Mouse (Mus musculus) forebrain, embryonic 11.5 days (tissue): ENCODE results near the gene Tex22. TPM values are rescaled to one million over a fixed set of nuclear protein-coding genes. Genes with fewer than 3 reads are reported as not detected.

Experiments used
- ATAC-seq: fragments of 200-750 bp; cut with Nextera tagmentation; replicated peaks from 2 replicates; pipeline ENCODE4 v1.8.0; 2017; ENCODE audit warnings: moderate TSS enrichment; ENCODE audit not compliant: low FRiP score
- DNase-seq: peaks from one replicate; pipeline ENCODE4 v3.0.0-alpha.2; 2017; ENCODE audit warnings: low spot score
- H3K27ac ChIP-seq: fragments of 300-500 bp; sonication (generic); 2 replicates; pipeline ENCODE4 v1.5.1; 2014; ENCODE audit warnings: low read depth, low read length
- H3K27me3 ChIP-seq: fragments of 300-500 bp; sonication (generic); 2 replicates; pipeline ENCODE4 v1.6.1; 2014; ENCODE audit warnings: mild to moderate bottlenecking, low read length, mixed read lengths; ENCODE audit not compliant: control insufficient read depth, insufficient read depth
- H3K36me3 ChIP-seq: fragments of 300-500 bp; sonication (generic); 2 replicates; pipeline ENCODE4 v1.6.1; 2014; ENCODE audit warnings: mild to moderate bottlenecking, low read length, moderate library complexity, mixed read lengths; ENCODE audit not compliant: control insufficient read depth, insufficient read depth
- H3K4me1 ChIP-seq: fragments of 300-500 bp; sonication (generic); replicated peaks from 2 replicates; pipeline ENCODE4 v1.6.1; 2014; ENCODE audit warnings: low read length, mixed read lengths; ENCODE audit not compliant: control insufficient read depth, insufficient read depth
- H3K4me2 ChIP-seq: fragments of 300-500 bp; sonication (generic); 2 replicates; pipeline ENCODE4 v1.6.1; 2014; ENCODE audit warnings: low read depth, mild to moderate bottlenecking, low read length, moderate library complexity, mixed read lengths; ENCODE audit not compliant: severe bottlenecking
- H3K4me3 ChIP-seq: fragments of 300-500 bp; sonication (generic); 2 replicates; pipeline ENCODE4 v1.5.1; 2014; ENCODE audit warnings: low read depth, low read length
- H3K9ac ChIP-seq: fragments of 300-500 bp; sonication (generic); 2 replicates; pipeline ENCODE4 v1.6.1; 2014; ENCODE audit warnings: low read length
- H3K9me3 ChIP-seq: fragments of 300-500 bp; sonication (generic); 2 replicates; pipeline ENCODE4 v1.6.1; 2016; ENCODE audit warnings: low read length, mixed read lengths; ENCODE audit not compliant: control insufficient read depth
- WGBS: fragments of 180-500 bp; shearing (Covaris S2); extraction: QIAGEN DNeasy Blood & Tissue Kit; methylation state at CpG from one replicate; pipeline ENCODE4 v1.1.7; 2014; 5-methylcytosine and 5-hydroxymethylcytosine counted together
- polyA plus RNA-seq: library from polyadenylated mRNA; unstranded; fragments of >200 nt; fragmentation: Nextera tagmentation; extraction: Ambion mirVana; gene quantifications from 2 replicates; pipeline ENCODE4 v1.2.1, GENCODE M21; 2014

Tex22 gene
- polyA plus RNA-seq, 1 experiment from 2014 or later = not detected

- WGBS = 90% methylated on average over 16 of the region's 16 CpGs
- Histone ChIP-seq H3K27me3 (no peaks in the 10 kb centered on the region), H3K4me1 (no peaks in the 10 kb centered on the region), H3K36me3 (peaks cover 14% of the 10 kb centered on the region), H3K27ac (no peak overlapping the region), H3K9ac (no peak overlapping the region), H3K9me3 (no peaks in the 10 kb centered on the region), H3K4me3 (no peak overlapping the region), H3K4me2 (no peak overlapping the region)
- no peak for ATAC-seq
- DNase-seq = no peak
These were observed 40.7 kb downstream of the Tex22 start for GRCm38 (mm10) chr12:113114856-113115538.

GRCm38 (mm10) chr12:113119516-113120410 lies 45.5 kb downstream of the Tex22 start:
- Histone ChIP-seq H3K36me3 (peaks cover 21% of the 10 kb centered on the region), H3K27me3 (no peaks in the 10 kb centered on the region), H3K4me3 (no peak overlapping the region), H3K4me1 (no peaks in the 10 kb centered on the region), H3K9ac (no peak overlapping the region), H3K4me2 (no peak overlapping the region), H3K9me3 (no peaks in the 10 kb centered on the region), H3K27ac (no peak overlapping the region)
- DNase-seq = peak; percentile 91
- WGBS = 89% methylated on average over 20 of the region's 20 CpGs
- peak; percentile 69 for ATAC-seq

- H3K36me3 ChIP-seq = peaks cover 33% of the 10 kb centered on the region
- no peak overlapping the region for H3K27ac ChIP-seq
- DNase-seq (no peak), ATAC-seq (no peak)
- no peak overlapping the region for H3K4me3 ChIP-seq
- H3K9me3 ChIP-seq = no peaks in the 10 kb centered on the region
- no peaks in the 10 kb centered on the region for H3K4me1 ChIP-seq
- no peaks in the 10 kb centered on the region for H3K27me3 ChIP-seq
- H3K4me2 ChIP-seq = no peak overlapping the region
- no peak overlapping the region for H3K9ac ChIP-seq
- 91% methylated on average over 6 of the region's 6 CpGs for WGBS
These were observed 50.4 kb downstream of the Tex22 start for GRCm38 (mm10) chr12:113124726-113125125.

GRCm38 (mm10) chr12:113130732-113131131 lies 56.4 kb downstream of the Tex22 start:
- no peak overlapping the region for H3K4me2 ChIP-seq
- H3K9me3 ChIP-seq = no peaks in the 10 kb centered on the region
- H3K4me1 ChIP-seq = no peaks in the 10 kb centered on the region
- DNase-seq (no peak), ATAC-seq (no peak)
- no peaks in the 10 kb centered on the region for H3K27me3 ChIP-seq
- no peak overlapping the region for H3K9ac ChIP-seq
- peaks cover 47% of the 10 kb centered on the region for H3K36me3 ChIP-seq
- H3K27ac ChIP-seq = no peak overlapping the region
- WGBS = 97% methylated on average over 8 of the region's 8 CpGs
- H3K4me3 ChIP-seq = no peak overlapping the region

- WGBS = 98% methylated on average over 14 of the region's 14 CpGs
- no peak overlapping the region for H3K4me2 ChIP-seq
- no peak overlapping the region for H3K27ac ChIP-seq
These were observed 57.3 kb downstream of the Tex22 start for GRCm38 (mm10) chr12:113131601-113132000.

GRCm38 (mm10) chr12:113132567-113132966 lies 58.3 kb downstream of the Tex22 start:
- no peak for ATAC-seq
- H3K4me2 ChIP-seq = no peak overlapping the region
- H3K4me3 ChIP-seq = no peak overlapping the region
- no peaks in the 10 kb centered on the region for H3K4me1 ChIP-seq
- WGBS = 95% methylated on average over 2 of the region's 2 CpGs
- H3K9me3 ChIP-seq = no peaks in the 10 kb centered on the region
- no peak overlapping the region for H3K9ac ChIP-seq
- no peaks in the 10 kb centered on the region for H3K27me3 ChIP-seq
- no peak overlapping the region for H3K27ac ChIP-seq
- no peak for DNase-seq
- H3K36me3 ChIP-seq = peaks cover 49% of the 10 kb centered on the region

More at GRCm38 (mm10) chr12:113131601-113132000, 57.3 kb downstream of the Tex22 start:
- ATAC-seq (no peak), DNase-seq (no peak)
- Histone ChIP-seq H3K36me3 (peaks cover 48% of the 10 kb centered on the region), H3K4me1 (no peaks in the 10 kb centered on the region), H3K9ac (no peak overlapping the region), H3K27me3 (no peaks in the 10 kb centered on the region), H3K9me3 (no peaks in the 10 kb centered on the region), H3K4me3 (no peak overlapping the region)

GRCm38 (mm10) chr12:113133260-113133659 lies 59.0 kb downstream of the Tex22 start:
- no peak for ATAC-seq
- no peak overlapping the region for H3K9ac ChIP-seq

GRCm38 (mm10) chr12:113133861-113134403 lies 59.6 kb downstream of the Tex22 start:
- no peak for DNase-seq
- no peak overlapping the region for H3K27ac ChIP-seq
- H3K36me3 ChIP-seq = peaks cover 38% of the 10 kb centered on the region
- 92% methylated on average over 5 of the region's 5 CpGs for WGBS
- no peaks in the 10 kb centered on the region for H3K9me3 ChIP-seq
- no peak overlapping the region for H3K9ac ChIP-seq
- H3K4me1 ChIP-seq = peaks cover 7% of the 10 kb centered on the region; the same call in 1 of the 2 replicates
- no peak for ATAC-seq
- H3K4me2 ChIP-seq = no peak overlapping the region
- H3K27me3 ChIP-seq = no peaks in the 10 kb centered on the region
- no peak overlapping the region for H3K4me3 ChIP-seq

More at GRCm38 (mm10) chr12:113133260-113133659, 59.0 kb downstream of the Tex22 start:
- no peak overlapping the region for H3K27ac ChIP-seq
- peaks cover under 1% of the 10 kb centered on the region; the same call in 1 of the 2 replicates for H3K4me1 ChIP-seq
- no peak for DNase-seq
- peaks cover 44% of the 10 kb centered on the region for H3K36me3 ChIP-seq
- no peak overlapping the region for H3K4me2 ChIP-seq
- H3K9me3 ChIP-seq = no peaks in the 10 kb centered on the region
- H3K4me3 ChIP-seq = no peak overlapping the region
- 90% methylated on average over 9 of the region's 9 CpGs for WGBS
- H3K27me3 ChIP-seq = no peaks in the 10 kb centered on the region
